Mouse (Mus musculus) cerebellum, adult 2 months (tissue): Measurements from ENCODE around the gene Smim4.

Source experiments
- CTCF ChIP-seq: fragments of 200-500 bp; IDR thresholded peaks from 2 replicates; pipeline ENCODE4 v1.5.1; 2011; ENCODE audit warnings: low read depth, mild to moderate bottlenecking, control low read depth, low read length, moderate library complexity, borderline replicate concordance; ENCODE audit not compliant: insufficient read depth
- POLR2A ChIP-seq: fragments of 200-500 bp; IDR thresholded peaks from 2 replicates; pipeline ENCODE4 v1.6.1; 2011; ENCODE audit warnings: low read length, control low read depth, borderline replicate concordance; ENCODE audit not compliant: insufficient read depth

GRCm38 (mm10) chr14:31081147-31081546, 47.6 kb downstream of the Smim4 start:
- TF ChIP-seq CTCF (no peak), POLR2A (no peak)
